Mouse (Mus musculus) megakaryocyte, embryonic 14.5 days (primary cell): Measurements from ENCODE around the gene Pou1f1.

Source experiments
- FLI1 ChIP-seq: IDR thresholded peaks from 2 replicates; pipeline ENCODE4 v1.6.1; 2012; ENCODE audit warnings: low read length, inconsistent platforms, mixed read lengths
- GATA1 ChIP-seq: IDR thresholded peaks from 3 replicates; pipeline ENCODE4 v1.6.1; 2012; ENCODE audit warnings: mixed read lengths, low read length, inconsistent platforms, borderline replicate concordance

DNA sequence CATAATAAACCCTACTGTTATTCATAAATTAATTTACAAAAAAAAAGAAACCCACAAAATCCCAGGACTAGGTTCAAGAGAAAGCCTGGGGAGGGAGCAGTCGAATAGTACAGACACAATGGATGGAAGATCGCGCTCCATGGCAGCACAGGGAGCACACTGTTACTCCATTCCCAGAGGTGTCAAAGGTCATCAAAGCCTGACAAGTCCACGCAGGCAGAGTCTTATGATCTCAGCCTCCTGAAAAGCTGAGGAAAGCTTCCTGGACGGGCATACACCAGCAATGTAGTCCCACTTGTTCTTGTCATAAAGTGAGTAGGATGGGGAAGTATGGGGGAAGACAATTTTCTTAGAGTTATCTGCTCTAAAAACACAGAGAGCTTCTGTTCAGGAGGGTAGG lies 37.1 kb downstream of the Pou1f1 start:
- no peak for TF ChIP-seq GATA1
- no peak for TF ChIP-seq FLI1
